Mouse (Mus musculus): Measurements from ENCODE around the gene Uvrag.

- no peak for TF ChIP-seq GATA1 (IDR thresholded peaks at IDR 0.05; ENCODE audit: borderline replicate concordance, low read length)
- TF ChIP-seq FLI1 (IDR thresholded peaks at IDR 0.05; ENCODE audit: low read length): no peak
Measured at GRCm38 (mm10) chr7:99091915-99092645, 48.9 kb downstream of the Uvrag start.
